Mouse (Mus musculus) heart, embryonic 15.5 days (tissue): ENCODE results near the gene Wdr45. TPM values are rescaled to one million over a fixed set of nuclear protein-coding genes. Genes with fewer than 3 reads are reported as not detected.
"Not testable (repeated sequence)": the region's sequence is repeated elsewhere in the genome, so short reads cannot be mapped to it uniquely, and the experiment has no call there.

Source experiments
- ATAC-seq: fragments of 200-750 bp; cut with Nextera tagmentation; replicated peaks from 2 replicates; pipeline ENCODE4 v1.8.0; 2017; ENCODE audit warnings: low read depth, moderate TSS enrichment; ENCODE audit not compliant: insufficient number of reproducible peaks, insufficient read depth, low FRiP score
- H3K27ac ChIP-seq: fragments of 300-500 bp; sonication (generic); 2 replicates; pipeline ENCODE4 v1.5.1; 2015; ENCODE audit warnings: mild to moderate bottlenecking, inconsistent platforms
- H3K27me3 ChIP-seq: fragments of 300-500 bp; sonication (generic); 2 replicates; pipeline ENCODE4 v1.6.1; 2015; ENCODE audit warnings: inconsistent platforms
- H3K36me3 ChIP-seq: fragments of 300-500 bp; sonication (generic); 2 replicates; pipeline ENCODE4 v1.6.1; 2015; ENCODE audit warnings: mild to moderate bottlenecking, inconsistent platforms
- H3K4me1 ChIP-seq: fragments of 300-500 bp; sonication (generic); replicated peaks from 2 replicates; pipeline ENCODE4 v1.6.1; 2015; ENCODE audit warnings: inconsistent platforms
- H3K4me2 ChIP-seq: fragments of 300-500 bp; sonication (generic); 2 replicates; pipeline ENCODE4 v1.6.1; 2015; ENCODE audit warnings: inconsistent platforms, mild to moderate bottlenecking, moderate library complexity
- H3K4me3 ChIP-seq: fragments of 300-500 bp; sonication (generic); 2 replicates; pipeline ENCODE4 v1.5.1; 2015; ENCODE audit warnings: mild to moderate bottlenecking, inconsistent platforms
- H3K9ac ChIP-seq: fragments of 300-500 bp; sonication (generic); 2 replicates; pipeline ENCODE4 v1.6.1; 2015; ENCODE audit warnings: mild to moderate bottlenecking, inconsistent platforms
- H3K9me3 ChIP-seq: fragments of 300-500 bp; sonication (generic); replicated peaks from 2 replicates; pipeline ENCODE4 v1.6.1; 2016; ENCODE audit warnings: inconsistent platforms
- WGBS: fragments of 180-500 bp; shearing (Covaris S2); methylation state at CpG from one replicate; pipeline ENCODE4 v1.1.7; 2015; ENCODE audit warnings: mixed read lengths; 5-methylcytosine and 5-hydroxymethylcytosine counted together
- polyA plus RNA-seq: library from polyadenylated mRNA; unstranded; fragments of >200 nt; fragmentation: Nextera tagmentation; extraction: Ambion mirVana; gene quantifications from 2 replicates; pipeline ENCODE4 v1.2.1, GENCODE M21; 2015

Gene Wdr45
- polyA plus RNA-seq = 25.4 and 33.7 TPM in 2 replicates

DNA sequence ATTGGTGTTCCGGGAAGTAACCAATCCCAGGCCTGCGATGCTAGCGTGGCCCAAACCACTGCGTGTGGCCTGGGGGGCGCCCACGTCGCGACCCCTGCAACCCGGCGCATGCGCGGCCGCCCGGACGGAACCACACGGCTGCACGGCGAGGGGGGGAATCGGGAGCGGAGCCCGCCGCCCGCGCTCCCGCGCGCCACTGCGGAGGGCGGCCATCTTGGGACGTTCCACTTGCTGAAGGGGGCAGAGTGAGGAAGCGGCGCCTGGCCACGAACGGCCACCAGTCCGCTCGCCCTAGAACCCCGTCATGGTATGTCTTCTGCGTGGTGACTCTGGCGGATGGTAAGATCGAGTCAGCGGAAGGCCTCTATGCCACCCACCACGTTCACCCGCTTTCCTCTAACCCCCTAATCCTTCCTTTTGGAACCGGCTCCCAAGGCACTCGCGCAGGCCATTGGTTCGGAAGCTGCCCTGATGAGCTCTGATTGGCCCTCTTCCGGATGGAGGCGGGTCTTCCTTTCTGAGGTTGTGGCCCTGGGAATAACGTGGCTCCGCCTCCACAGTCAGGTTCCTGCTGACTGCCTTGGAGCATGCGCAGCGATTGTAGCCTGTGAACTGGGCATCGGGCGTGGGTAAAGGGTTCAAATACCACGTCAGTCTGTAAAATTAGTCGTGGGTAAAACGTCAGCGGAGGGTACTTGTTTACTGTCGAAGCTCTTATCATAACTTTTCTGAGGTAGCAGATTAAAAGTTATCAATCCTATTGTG is at the start of gene Wdr45:
TSS of gene Wdr45 (plus strand) at position 199 of the 765 bp plus-strand sequence.
- Histone ChIP-seq H3K27ac (peak within 1 kb of the TSS; percentile 24; the same call in 1 of the 2 replicates), H3K4me3 (peak within 1 kb of the TSS; percentile 45), H3K9ac (peak within 1 kb of the TSS; percentile 38; the same call in 1 of the 2 replicates), H3K4me2 (peak within 1 kb of the TSS; percentile 55)
- H3K36me3 ChIP-seq, H3K27me3 ChIP-seq, H3K9me3 ChIP-seq, H3K4me1 ChIP-seq: not testable (repeated sequence)
- WGBS = 10% methylated on average over 38 of the region's 60 CpGs
- peak; percentile 97 for ATAC-seq

DNA sequence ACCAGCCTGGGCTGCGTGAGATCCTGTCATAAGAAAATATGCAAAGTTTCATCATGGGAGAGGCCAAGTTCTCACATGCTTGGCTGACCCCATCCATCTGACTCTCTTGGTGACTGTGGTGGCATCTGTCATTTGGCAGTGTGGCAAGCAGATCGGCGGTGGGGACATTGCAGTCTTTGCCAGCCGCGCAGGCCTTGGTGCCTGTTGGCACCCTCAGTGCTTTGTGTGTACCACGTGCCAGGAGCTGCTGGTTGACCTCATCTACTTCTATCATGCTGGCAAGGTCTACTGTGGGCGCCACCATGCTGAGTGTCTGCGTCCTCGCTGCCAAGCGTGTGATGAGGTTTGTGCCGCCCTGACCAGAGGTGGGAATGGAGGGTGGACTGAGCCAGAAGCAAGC is 49.3 kb upstream of the Wdr45 start:
- peaks cover 10% of the 10 kb centered on the region; the same call in 1 of the 2 replicates for H3K4me1 ChIP-seq
- WGBS = 85% methylated on average over 11 of the region's 11 CpGs
- H3K9ac ChIP-seq = no peak overlapping the region
- no peak overlapping the region for H3K4me2 ChIP-seq
- H3K27me3 ChIP-seq = no peaks in the 10 kb centered on the region
- H3K9me3 ChIP-seq = no peaks in the 10 kb centered on the region
- peaks cover 12% of the 10 kb centered on the region for H3K36me3 ChIP-seq
- H3K27ac ChIP-seq = no peak overlapping the region
- ATAC-seq = no peak
- no peak overlapping the region for H3K4me3 ChIP-seq

DNA sequence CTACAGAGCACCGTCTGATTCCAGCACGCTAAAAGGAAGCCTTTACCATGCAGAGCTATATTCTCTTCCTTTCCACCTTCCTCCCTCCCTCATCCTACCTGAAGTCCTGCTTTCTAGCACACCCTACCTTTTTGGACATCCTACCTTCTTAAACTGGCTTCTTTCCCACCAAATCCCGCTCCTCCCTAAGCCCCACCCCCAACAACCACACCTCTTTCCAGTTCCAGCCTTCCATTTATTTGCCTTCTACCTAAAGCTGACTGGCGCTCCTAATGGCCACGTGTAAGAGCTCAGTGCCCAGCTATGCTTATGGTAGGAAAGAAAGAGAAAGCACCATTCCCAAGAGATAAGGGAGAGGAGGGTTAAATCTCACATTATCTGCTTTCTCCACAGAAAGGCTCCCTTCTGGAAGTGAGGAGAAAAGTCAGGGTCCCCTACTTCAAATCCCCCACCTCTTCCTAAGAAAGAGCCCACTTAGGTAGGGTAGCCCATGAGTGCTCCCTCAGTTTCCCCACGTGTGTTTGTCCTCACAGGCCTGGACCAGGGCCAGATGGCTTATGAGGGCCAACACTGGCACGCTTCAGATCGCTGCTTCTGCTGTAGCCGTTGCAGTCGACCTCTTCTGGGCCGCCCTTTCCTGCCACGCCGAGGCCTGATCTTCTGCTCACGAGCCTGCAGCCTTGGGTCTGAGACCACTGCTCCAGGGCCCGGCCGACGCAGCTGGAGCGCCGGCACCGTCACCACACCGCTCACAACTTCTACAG is 48.2 kb upstream of the Wdr45 start:
- H3K36me3 ChIP-seq = peaks cover 12% of the 10 kb centered on the region
- no peaks in the 10 kb centered on the region for H3K9me3 ChIP-seq
- ATAC-seq = no peak
- 70% methylated on average over 21 of the region's 21 CpGs for WGBS
- H3K4me2 ChIP-seq = no peak overlapping the region
- H3K27ac ChIP-seq = no peak overlapping the region
- peaks cover 5% of the 10 kb centered on the region; the same call in 1 of the 2 replicates for H3K4me1 ChIP-seq
- H3K4me3 ChIP-seq = no peak overlapping the region
- no peaks in the 10 kb centered on the region for H3K27me3 ChIP-seq
- H3K9ac ChIP-seq = no peak overlapping the region

DNA sequence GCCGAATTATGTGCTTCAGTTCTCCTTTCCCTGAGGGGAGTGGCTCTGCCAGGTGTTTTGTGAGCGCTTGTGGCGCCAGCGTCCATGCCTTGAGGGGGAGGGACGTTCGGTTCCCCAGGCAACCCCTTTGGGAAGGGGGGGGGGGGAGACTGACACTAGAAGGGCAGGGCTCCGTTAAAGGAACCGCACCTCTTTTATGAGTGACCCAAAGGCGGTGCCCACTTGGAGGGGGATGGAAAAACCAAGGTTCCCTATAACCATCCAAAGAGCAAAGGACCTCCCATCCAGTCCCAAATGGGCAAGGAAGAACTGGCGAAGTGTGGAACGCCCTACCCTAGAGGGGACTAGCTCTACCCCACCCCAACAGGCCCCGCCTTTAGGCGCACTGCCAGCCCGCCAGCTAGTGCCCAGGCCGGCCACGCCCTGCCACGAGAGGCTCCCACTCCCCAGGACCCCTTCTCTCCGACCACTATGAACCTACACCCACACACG is 43.7 kb upstream of the Wdr45 start:
- peak overlapping the region; percentile 63 for H3K4me2 ChIP-seq
- H3K9me3 ChIP-seq = no peaks in the 10 kb centered on the region
- H3K27me3 ChIP-seq = no peaks in the 10 kb centered on the region
- H3K4me3 ChIP-seq = peak overlapping the region; percentile 65
- peaks cover 23% of the 10 kb centered on the region for H3K4me1 ChIP-seq
- H3K36me3 ChIP-seq = peaks cover 12% of the 10 kb centered on the region
- 11% methylated on average over 16 of the region's 19 CpGs for WGBS
- peak; percentile 73 for ATAC-seq
- H3K9ac ChIP-seq = peak overlapping the region; percentile 63
- peak overlapping the region; percentile 84 for H3K27ac ChIP-seq

DNA sequence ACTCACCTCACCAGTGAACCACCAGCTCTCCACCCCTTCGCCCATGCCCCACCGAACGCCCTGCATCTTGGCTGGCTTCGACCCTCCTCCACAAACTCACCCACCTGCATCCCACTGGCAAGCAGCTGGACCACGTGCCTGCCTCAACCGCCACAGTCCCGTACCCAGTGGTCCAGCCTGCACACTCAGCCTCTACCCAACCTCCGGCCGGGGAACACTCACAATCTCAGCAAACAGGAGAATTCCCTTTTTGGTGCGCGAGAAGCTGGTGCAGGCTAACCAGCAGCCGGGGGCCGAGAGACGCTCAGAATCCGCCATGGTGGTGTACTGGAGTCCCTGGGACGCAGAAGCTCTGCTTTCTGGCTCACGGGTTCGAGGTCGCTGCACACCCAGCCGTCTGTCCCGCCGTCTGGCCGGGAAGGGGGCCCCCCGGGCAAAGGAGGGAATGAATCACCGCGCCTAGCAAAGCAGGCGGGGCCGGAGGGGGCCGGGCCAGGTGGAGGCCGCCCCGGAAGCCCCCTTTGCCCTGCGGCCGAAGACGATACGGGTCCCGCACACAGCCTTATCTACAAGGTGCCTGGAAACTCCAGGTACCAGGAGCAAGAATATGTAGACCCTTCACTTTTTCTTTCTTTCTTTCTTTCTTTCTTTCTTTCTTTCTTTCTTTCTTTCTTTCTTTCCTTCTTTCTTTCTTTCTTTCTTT is 43.1 kb upstream of the Wdr45 start, which contains the start of gene Plp2:
TSS of gene Plp2 (minus strand) at position 470 of the 703 bp plus-strand sequence.
- H3K27ac ChIP-seq = peak within 1 kb of the TSS; percentile 84
- ATAC-seq = peak; percentile 38
- no peaks in the 10 kb centered on the region for H3K27me3 ChIP-seq
- H3K4me2 ChIP-seq = peak within 1 kb of the TSS; percentile 63
- H3K4me3 ChIP-seq = peak within 1 kb of the TSS; percentile 65
- WGBS = 16% methylated on average over 30 of the region's 36 CpGs
- peaks cover 12% of the 10 kb centered on the region for H3K36me3 ChIP-seq
- H3K4me1 ChIP-seq = peaks cover 23% of the 10 kb centered on the region
- peak within 1 kb of the TSS; percentile 63 for H3K9ac ChIP-seq
- no peaks in the 10 kb centered on the region for H3K9me3 ChIP-seq

GRCm38 (mm10) chrX:7672739-7673138 is 41.4 kb upstream of the Wdr45 start:
- ATAC-seq = no peak
- Histone ChIP-seq H3K27ac (no peak overlapping the region), H3K9ac (no peak overlapping the region), H3K27me3 (no peaks in the 10 kb centered on the region), H3K9me3 (no peaks in the 10 kb centered on the region), H3K4me3 (no peak overlapping the region), H3K36me3 (peaks cover 6% of the 10 kb centered on the region), H3K4me1 (peaks cover 23% of the 10 kb centered on the region), H3K4me2 (no peak overlapping the region)
- WGBS = 29% methylated on average over 6 of the region's 6 CpGs

DNA sequence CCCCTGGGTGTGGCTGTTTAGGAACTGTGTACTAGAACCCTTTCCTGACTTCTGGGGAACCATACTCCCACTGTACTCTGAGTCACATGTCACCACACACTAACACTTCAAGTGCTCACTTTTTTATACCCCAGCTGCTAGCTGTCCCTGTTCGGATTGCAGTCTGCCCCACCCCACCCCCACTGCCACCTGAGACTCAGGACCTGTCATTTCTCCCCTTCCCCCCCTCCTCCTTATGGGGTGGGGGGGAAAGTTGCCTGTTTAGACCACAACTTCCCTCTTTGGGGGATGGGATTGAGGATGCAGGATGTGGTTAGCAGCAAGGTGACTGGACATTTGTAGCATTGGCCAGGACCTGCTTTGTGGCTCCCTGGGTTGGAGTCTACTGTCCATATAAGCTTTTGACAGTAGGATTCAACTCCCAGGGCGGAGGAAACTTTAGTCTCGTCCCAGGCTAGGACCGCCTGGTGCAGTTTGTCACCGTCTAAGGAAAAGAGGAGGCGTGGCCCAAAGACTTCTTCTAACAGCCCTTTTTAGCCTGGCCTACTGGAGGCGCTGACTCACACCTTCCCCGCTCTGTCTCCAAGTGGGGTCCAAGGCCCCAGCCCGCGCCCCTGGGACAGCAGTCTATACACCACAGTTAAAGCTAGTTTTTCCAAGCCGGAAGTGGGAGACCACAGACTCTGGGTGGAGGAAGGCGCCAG is 40.4 kb upstream of the Wdr45 start:
- peak; percentile 19; the same call in 1 of the 2 replicates for ATAC-seq
- peaks cover 4% of the 10 kb centered on the region for H3K36me3 ChIP-seq
- H3K9ac ChIP-seq = no peak overlapping the region; the same call in 1 of the 2 replicates
- no peaks in the 10 kb centered on the region for H3K9me3 ChIP-seq
- H3K4me1 ChIP-seq = peaks cover 23% of the 10 kb centered on the region
- peak overlapping the region; percentile 42 for H3K27ac ChIP-seq
- 25% methylated on average over 12 of the region's 12 CpGs for WGBS
- no peaks in the 10 kb centered on the region for H3K27me3 ChIP-seq
- peak overlapping the region; percentile 72 for H3K4me2 ChIP-seq
- peak overlapping the region; percentile 42 for H3K4me3 ChIP-seq

DNA sequence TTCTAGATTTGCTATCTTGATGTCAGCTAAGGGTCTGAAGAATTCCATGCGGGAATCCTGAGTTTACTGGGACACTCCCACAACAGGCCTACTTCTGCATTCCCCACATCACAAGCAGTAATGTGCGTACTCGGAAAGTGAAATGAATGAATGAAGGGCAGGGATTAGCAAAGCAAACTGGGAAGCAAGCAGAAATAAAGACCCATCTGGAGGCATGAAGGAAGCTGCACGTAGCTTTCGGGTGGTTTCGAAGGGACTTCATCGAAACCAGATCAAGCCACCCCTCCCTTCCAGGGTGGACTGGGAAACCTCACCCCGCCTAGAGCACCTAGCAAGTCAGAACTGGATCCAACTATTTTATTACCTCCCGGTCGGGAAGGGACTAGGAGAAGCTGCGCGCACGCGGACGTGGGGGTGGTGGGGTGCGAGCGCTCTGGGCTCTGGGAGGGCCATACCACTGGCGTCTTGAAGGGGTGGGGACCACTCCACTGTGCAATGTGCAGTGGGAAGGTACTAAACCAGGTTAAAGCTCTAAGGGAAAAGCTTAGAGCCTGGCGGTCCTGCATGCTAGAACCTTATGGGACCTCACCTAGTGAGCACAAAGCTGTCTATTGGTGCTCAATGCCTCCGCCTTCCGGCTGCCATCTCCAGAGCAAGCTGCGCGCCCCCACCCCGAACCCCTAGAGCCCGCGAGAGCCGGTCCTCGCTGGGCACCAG is 39.7 kb upstream of the Wdr45 start:
- ATAC-seq = no peak
- H3K4me1 ChIP-seq = peaks cover 23% of the 10 kb centered on the region
- 21% methylated on average over 28 of the region's 28 CpGs for WGBS

GRCm38 (mm10) chrX:7675001-7675380 is 39.1 kb upstream of the Wdr45 start:
- peaks cover 23% of the 10 kb centered on the region for H3K4me1 ChIP-seq
- WGBS = 23% methylated on average over 10 of the region's 10 CpGs

More for the DNA sequence above, 39.7 kb upstream of the Wdr45 start:
- Histone ChIP-seq H3K27ac (peak overlapping the region; percentile 42; the same call in 1 of the 2 replicates), H3K9me3 (no peaks in the 10 kb centered on the region), H3K4me3 (peak overlapping the region; percentile 42), H3K9ac (peak overlapping the region; percentile 44), H3K27me3 (no peaks in the 10 kb centered on the region), H3K36me3 (no peaks in the 10 kb centered on the region), H3K4me2 (peak overlapping the region; percentile 72)

DNA sequence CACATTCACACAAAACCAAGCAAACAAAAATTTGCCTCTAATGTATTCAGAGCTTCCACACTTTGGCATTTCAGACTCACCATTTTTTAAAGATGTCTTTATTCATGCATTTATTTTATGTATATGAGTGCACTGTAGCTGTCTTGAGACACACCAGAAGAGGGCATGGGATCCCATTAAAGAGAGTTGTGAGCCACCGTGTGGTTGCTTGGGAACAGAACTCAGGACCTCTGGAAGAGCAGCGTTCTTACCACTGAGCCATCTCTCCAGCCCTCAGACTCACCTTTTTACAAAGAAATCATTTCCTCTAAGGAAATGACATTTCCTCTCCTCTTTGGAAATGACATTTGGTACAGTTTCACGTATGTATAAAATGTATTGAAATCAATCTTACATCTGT is 35.1 kb upstream of the Wdr45 start:
- Histone ChIP-seq H3K9ac (no peak overlapping the region), H3K36me3 (no peaks in the 10 kb centered on the region), H3K4me2 (no peak overlapping the region), H3K4me1 (peaks cover 10% of the 10 kb centered on the region), H3K27ac (no peak overlapping the region), H3K27me3 (no peaks in the 10 kb centered on the region), H3K9me3 (no peaks in the 10 kb centered on the region), H3K4me3 (no peak overlapping the region)
- 39% methylated on average over 3 of the region's 3 CpGs for WGBS
- no peak for ATAC-seq

More at GRCm38 (mm10) chrX:7675001-7675380, 39.1 kb upstream of the Wdr45 start:
- peak overlapping the region; percentile 42; the same call in 1 of the 2 replicates for H3K27ac ChIP-seq
- no peaks in the 10 kb centered on the region for H3K36me3 ChIP-seq
- H3K27me3 ChIP-seq = no peaks in the 10 kb centered on the region
- H3K9ac ChIP-seq = peak overlapping the region; percentile 44
- H3K9me3 ChIP-seq = no peaks in the 10 kb centered on the region
- peak overlapping the region; percentile 42 for H3K4me3 ChIP-seq
- peak overlapping the region; percentile 72 for H3K4me2 ChIP-seq
- ATAC-seq = no peak
